Mouse (Mus musculus) liver, embryonic 14.5 days (tissue): ENCODE results near the gene Prdm2.

Experiments used
- CTCF ChIP-seq: IDR thresholded peaks from 2 replicates; pipeline ENCODE4 v1.5.1; 2016; ENCODE audit warnings: antibody characterized with exemption, low read depth, control low read depth
- EP300 ChIP-seq: IDR thresholded peaks from 2 replicates; pipeline ENCODE4 v1.6.1; 2016; ENCODE audit warnings: antibody characterized with exemption, low read depth

DNA sequence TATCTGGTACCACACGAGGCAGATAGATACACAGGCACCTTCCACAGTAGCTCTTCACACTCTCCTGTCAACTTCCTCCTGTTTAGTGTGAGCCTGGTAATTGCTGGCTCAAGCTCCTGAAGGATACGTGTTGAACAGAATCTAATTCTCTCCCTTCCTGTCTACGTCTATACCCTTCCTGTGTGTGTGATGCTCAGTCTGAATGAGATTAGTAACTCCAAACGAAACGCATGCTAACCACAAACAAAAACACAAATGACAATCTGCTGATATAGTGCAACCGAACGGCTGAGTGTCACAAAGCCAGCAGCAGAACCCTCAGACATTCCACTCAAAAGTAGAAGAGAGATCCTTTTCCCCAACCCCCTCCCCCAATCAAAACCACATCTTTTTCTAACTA is 69.2 kb downstream of the Prdm2 start:
- no peak for TF ChIP-seq CTCF
- TF ChIP-seq EP300, result no peak
